Mouse (Mus musculus): Measurements from ENCODE around the gene Ppa1. TPM values are rescaled to one million over a fixed set of nuclear protein-coding genes. Genes with fewer than 3 reads are reported as not detected.

Gene Ppa1
- polyA plus RNA-seq, 1 experiment from 2014 or later: 392 TPM

GRCm38 (mm10) chr10:61655188-61655587, 6.8 kb downstream of the Ppa1 start:
- H3K9me3 ChIP-seq: no peaks in the 10 kb centered on the region
- DNase-seq (ENCODE audit: extremely low spot score, low spot score): no peak
- no peaks in the 10 kb centered on the region for H3K27me3 ChIP-seq (ENCODE audit: poor library complexity, severe bottlenecking)
- 94% methylated on average over 3 of the region's 3 CpGs for WGBS
- H3K27ac ChIP-seq: no peak overlapping the region
- peaks cover 84% of the 10 kb centered on the region for H3K36me3 ChIP-seq (replicated peaks)
- H3K4me1 ChIP-seq: peaks cover 5% of the 10 kb centered on the region; the same call in 1 of the 2 replicates
- H3K4me3 ChIP-seq: no peak overlapping the region

DNA sequence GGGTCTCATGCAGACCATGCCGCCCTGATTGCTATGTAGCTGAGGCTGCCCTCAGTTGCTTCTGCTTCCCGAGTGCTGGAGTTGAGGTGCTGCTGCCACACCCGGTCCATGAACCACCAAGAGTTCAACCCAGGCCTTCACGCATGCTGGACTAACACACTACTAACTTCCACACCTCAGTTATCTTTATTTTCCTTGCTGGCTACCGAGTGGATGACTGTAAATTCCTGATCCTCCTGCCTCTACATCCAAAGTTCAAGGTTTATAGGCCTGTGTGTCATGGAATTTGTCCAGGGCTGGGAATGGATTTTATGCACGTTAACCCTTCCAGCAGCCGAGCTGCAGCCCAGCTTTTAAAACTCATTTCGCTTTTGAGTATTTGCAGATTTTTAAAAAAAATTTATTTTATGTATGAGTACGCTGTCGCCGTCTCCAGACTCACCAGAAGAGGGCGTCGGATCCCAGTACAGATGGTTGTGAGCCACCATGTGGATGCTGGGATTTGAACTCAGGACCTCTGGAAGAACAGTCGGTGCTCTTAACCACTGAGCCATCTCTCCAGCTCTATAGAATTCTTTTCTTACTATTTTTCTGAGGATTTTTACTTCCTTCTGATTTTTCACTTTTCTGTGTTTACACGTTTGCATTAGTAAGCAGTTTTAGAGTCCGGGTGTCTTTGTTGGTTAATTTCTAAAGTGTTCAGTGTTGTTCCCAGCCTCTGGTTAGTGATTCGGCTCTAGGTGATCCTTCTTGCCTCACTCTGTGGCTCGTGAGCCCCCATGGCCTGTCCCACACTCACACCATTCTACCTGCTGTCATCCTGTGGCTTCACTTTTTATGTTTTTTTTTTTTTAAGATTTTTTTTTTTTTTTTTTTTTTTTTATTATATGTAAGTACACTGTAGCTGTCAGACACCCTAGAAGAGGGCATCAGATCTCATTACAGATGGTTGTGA, 8.9 kb downstream of the Ppa1 start:
- DNase-seq (ENCODE audit: extremely low spot score, low spot score): no peak
- no peak overlapping the region for H3K27ac ChIP-seq
- H3K36me3 ChIP-seq (replicated peaks): peaks cover 86% of the 10 kb centered on the region
- no peaks in the 10 kb centered on the region for H3K4me1 ChIP-seq
- WGBS: 91% methylated on average over 18 of the region's 18 CpGs
- no peaks in the 10 kb centered on the region for H3K27me3 ChIP-seq (ENCODE audit: poor library complexity, severe bottlenecking)
- no peak overlapping the region for H3K4me3 ChIP-seq
- no peaks in the 10 kb centered on the region for H3K9me3 ChIP-seq

DNA sequence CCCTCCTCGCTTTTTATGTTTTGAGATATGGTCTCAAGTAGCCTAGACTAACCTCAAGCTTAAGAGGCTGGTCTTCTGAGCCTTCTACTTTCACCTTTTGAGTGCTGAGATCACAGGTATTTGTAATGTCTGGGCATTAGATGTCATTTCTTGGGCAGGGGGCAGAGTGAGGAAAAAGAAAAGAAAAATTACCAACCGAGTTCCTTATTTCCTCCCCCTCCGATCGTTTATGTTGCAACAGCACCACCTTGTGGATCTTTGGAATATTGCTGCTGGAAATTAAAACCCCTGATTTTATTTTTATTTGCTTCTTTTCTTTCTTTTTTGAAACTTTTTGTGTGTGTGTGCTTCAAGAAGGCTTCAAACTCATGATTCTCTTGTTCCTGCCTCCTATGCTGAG, 9.6 kb downstream of the Ppa1 start:
- DNase-seq (ENCODE audit: extremely low spot score, low spot score): no peak
- WGBS: 42% methylated on average over 4 of the region's 4 CpGs
- Histone ChIP-seq H3K4me1 (no peaks in the 10 kb centered on the region), H3K27me3 (ENCODE audit: poor library complexity, severe bottlenecking) (no peaks in the 10 kb centered on the region), H3K36me3 (replicated peaks) (peaks cover 86% of the 10 kb centered on the region), H3K9me3 (no peaks in the 10 kb centered on the region), H3K4me3 (no peak overlapping the region), H3K27ac (no peak overlapping the region)

DNA sequence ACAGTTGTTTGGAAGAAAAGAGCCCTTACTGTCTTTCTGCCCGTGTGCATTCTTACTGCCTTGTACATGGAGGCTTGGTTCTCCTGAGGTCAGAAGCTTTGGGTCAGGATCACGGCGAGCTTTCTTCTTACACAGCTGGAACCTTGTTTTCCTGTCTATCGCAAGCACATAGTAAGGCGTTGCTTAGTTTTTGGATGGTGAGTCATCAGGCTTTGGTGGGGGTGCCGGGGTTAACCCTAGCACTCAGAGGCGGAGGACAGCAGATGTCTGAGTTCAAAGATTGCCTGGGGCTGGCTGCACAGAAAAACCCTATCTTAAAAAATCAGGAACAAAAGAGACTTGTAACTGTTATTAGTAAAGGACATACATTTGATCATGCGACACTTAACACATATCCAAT, 13.5 kb downstream of the Ppa1 start:
- WGBS: 84% methylated on average over 8 of the region's 8 CpGs
- no peaks in the 10 kb centered on the region for H3K27me3 ChIP-seq (ENCODE audit: poor library complexity, severe bottlenecking)
- DNase-seq (ENCODE audit: extremely low spot score, low spot score): no peak
- no peak overlapping the region for H3K4me3 ChIP-seq
- H3K9me3 ChIP-seq: no peaks in the 10 kb centered on the region
- no peak overlapping the region for H3K27ac ChIP-seq
- H3K4me1 ChIP-seq: no peaks in the 10 kb centered on the region
- H3K36me3 ChIP-seq (replicated peaks): peaks cover 88% of the 10 kb centered on the region

DNA sequence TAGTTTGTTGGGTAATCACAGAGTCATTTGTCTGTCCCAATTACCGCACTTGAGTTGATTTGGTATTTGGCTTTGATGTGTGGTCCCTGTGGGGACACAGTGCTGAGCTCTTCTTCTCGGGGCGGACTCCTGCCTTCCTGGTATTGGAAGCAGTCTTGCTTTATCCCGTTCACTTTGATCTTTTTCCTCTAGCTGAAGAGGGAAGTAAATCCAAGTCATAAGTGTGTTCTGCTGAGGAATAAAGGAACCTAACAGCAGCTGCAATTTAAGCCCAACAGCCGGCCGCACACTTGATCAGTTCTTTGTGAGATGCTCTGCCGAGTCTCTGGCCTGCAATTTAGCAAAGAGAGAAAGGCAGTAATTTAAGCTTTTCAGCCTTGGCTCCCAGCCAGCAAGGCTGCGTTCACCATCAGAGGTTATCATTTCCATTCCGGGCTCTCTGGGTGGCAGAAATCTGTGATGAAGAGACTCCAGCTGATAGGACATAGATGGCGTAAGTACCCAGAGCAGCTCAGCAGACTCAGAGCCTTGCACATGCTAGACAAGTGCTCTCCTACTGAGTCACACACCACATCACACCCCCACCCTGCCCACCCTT, 14.1 kb downstream of the Ppa1 start:
- H3K9me3 ChIP-seq: no peaks in the 10 kb centered on the region
- no peak overlapping the region for H3K27ac ChIP-seq
- peaks cover 88% of the 10 kb centered on the region for H3K36me3 ChIP-seq (replicated peaks)

DNA sequence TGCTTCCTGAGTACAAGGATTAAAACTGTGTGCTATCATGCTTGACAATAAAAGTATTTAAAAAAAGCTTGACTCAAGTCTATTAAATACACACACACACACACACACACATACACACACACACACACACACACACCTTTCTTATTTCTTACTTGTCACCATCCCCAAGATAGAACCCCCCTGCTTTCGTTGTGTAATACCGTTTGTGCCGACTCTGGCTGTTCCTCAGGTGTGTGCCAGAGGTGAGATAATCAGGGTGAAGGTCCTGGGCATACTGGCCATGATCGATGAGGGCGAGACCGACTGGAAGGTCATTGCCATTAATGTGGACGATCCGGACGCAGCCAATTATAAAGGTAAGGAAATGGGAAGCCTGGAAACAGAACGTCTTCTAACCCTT, 16.8 kb downstream of the Ppa1 start:
- Histone ChIP-seq H3K4me3 (no peak overlapping the region), H3K27me3 (ENCODE audit: poor library complexity, severe bottlenecking) (no peaks in the 10 kb centered on the region), H3K27ac (no peak overlapping the region), H3K9me3 (no peaks in the 10 kb centered on the region), H3K36me3 (replicated peaks) (peaks cover 100% of the 10 kb centered on the region), H3K4me1 (no peaks in the 10 kb centered on the region)
- WGBS: 97% methylated on average over 10 of the region's 10 CpGs
- DNase-seq (ENCODE audit: extremely low spot score, low spot score): no peak

More for the DNA sequence above, 14.1 kb downstream of the Ppa1 start:
- WGBS: 84% methylated on average over 10 of the region's 10 CpGs
- H3K4me1 ChIP-seq: no peaks in the 10 kb centered on the region
- no peaks in the 10 kb centered on the region for H3K27me3 ChIP-seq (ENCODE audit: poor library complexity, severe bottlenecking)
- no peak for DNase-seq (ENCODE audit: extremely low spot score, low spot score)
- no peak overlapping the region for H3K4me3 ChIP-seq

DNA sequence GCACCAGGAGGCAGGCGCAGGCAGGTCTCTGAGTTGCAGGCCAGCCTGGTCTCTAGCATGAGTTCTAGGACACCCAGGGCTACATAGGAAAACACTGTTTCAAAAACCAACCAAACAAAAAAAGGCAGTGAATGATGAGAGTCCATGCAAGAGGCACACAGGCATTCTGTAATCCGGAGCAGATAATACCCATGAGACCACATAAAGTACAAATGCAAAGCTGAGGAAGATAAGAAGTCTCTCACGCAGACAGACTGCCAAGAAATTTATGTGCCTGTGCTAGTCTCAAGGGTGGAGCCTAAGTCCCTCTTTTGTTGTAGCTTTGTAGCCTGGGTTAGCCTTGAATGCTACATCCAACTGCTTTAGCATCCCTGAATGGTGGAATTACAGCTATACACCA, 17.3 kb downstream of the Ppa1 start:
- H3K27me3 ChIP-seq (ENCODE audit: poor library complexity, severe bottlenecking): no peaks in the 10 kb centered on the region
- WGBS: 94% methylated on average over 3 of the region's 3 CpGs
- no peak overlapping the region for H3K27ac ChIP-seq
- H3K4me1 ChIP-seq: no peaks in the 10 kb centered on the region
- H3K4me3 ChIP-seq: no peak overlapping the region
- H3K36me3 ChIP-seq (replicated peaks): peaks cover 100% of the 10 kb centered on the region
- no peaks in the 10 kb centered on the region for H3K9me3 ChIP-seq
- DNase-seq (ENCODE audit: extremely low spot score, low spot score): no peak

- Histone ChIP-seq H3K9me3 (no peaks in the 10 kb centered on the region), H3K4me3 (no peak overlapping the region), H3K36me3 (replicated peaks) (peaks cover 99% of the 10 kb centered on the region), H3K4me1 (no peaks in the 10 kb centered on the region), H3K27ac (no peak overlapping the region), H3K27me3 (ENCODE audit: poor library complexity, severe bottlenecking) (no peaks in the 10 kb centered on the region)
- WGBS: 92% methylated on average over 7 of the region's 7 CpGs
- DNase-seq (ENCODE audit: extremely low spot score, low spot score): no peak
Observed at GRCm38 (mm10) chr10:61669289-61669688, 20.9 kb downstream of the Ppa1 start.

DNA sequence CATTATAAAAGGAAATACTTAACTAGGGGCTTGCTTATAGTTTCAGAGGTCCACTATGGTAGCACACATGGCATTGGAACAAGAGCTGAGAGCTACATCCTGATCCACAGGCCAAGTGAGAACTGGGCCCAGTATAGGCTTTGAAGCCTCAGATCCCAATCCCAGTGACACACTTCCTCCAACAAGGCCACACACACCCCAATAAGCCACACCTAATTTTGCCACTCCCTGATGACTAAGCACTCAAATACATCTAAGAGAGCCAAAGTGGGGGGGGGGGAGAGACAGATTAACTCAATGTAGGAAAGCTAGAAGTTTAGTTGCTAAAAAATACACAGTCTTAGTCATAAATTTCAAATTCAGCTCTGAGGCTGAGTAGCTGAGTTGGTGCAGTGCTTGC, 21.5 kb downstream of the Ppa1 start:
- Histone ChIP-seq H3K4me3 (no peak overlapping the region), H3K36me3 (replicated peaks) (peaks cover 99% of the 10 kb centered on the region), H3K27me3 (ENCODE audit: poor library complexity, severe bottlenecking) (no peaks in the 10 kb centered on the region), H3K27ac (no peak overlapping the region), H3K4me1 (no peaks in the 10 kb centered on the region), H3K9me3 (no peaks in the 10 kb centered on the region)
- no peak for DNase-seq (ENCODE audit: extremely low spot score, low spot score)

- Histone ChIP-seq H3K27me3 (ENCODE audit: poor library complexity, severe bottlenecking) (no peaks in the 10 kb centered on the region), H3K4me1 (no peaks in the 10 kb centered on the region), H3K27ac (no peak overlapping the region), H3K4me3 (no peak overlapping the region), H3K36me3 (replicated peaks) (peaks cover 97% of the 10 kb centered on the region), H3K9me3 (no peaks in the 10 kb centered on the region)
- DNase-seq (ENCODE audit: extremely low spot score, low spot score): no peak
- WGBS: 94% methylated on average over 3 of the region's 3 CpGs
Observed at GRCm38 (mm10) chr10:61670758-61671157, 22.4 kb downstream of the Ppa1 start.

GRCm38 (mm10) chr10:61675935-61676334, 27.6 kb downstream of the Ppa1 start:
- WGBS: 93% methylated on average over 3 of the region's 3 CpGs
- Histone ChIP-seq H3K9me3 (no peaks in the 10 kb centered on the region), H3K36me3 (replicated peaks) (peaks cover 49% of the 10 kb centered on the region), H3K4me1 (peaks cover 13% of the 10 kb centered on the region), H3K27me3 (ENCODE audit: poor library complexity, severe bottlenecking) (no peaks in the 10 kb centered on the region), H3K4me3 (no peak overlapping the region), H3K27ac (no peak overlapping the region)
- DNase-seq (ENCODE audit: extremely low spot score, low spot score): no peak

GRCm38 (mm10) chr10:61679545-61679944, 31.2 kb downstream of the Ppa1 start:
- Histone ChIP-seq H3K36me3 (replicated peaks) (peaks cover 22% of the 10 kb centered on the region), H3K27me3 (ENCODE audit: poor library complexity, severe bottlenecking) (no peaks in the 10 kb centered on the region), H3K4me3 (peak overlapping the region; percentile 99), H3K9me3 (no peaks in the 10 kb centered on the region), H3K27ac (peak overlapping the region; percentile 94), H3K4me1 (peaks cover 23% of the 10 kb centered on the region)
- no peak for DNase-seq (ENCODE audit: extremely low spot score, low spot score)
- 39% methylated on average over 9 of the region's 9 CpGs for WGBS

Measured in forebrain, embryonic 10.5 days (tissue).